Mouse (Mus musculus) liver, embryonic 14.5 days (tissue): ENCODE measurements at regions not wholly inside any gene's neighbourhood (a gene's known extent, or its start where the extent isn't known, plus 50 kb on each side); places are given as distances from the start of the nearest gene placed in this dataset.
A peak's percentile ranks its signal among the peaks of the same experiment; 100 is the strongest.

Experiments used
- ATAC-seq: fragments of 200-750 bp; cut with Nextera tagmentation; 2 replicates; pipeline ENCODE4 v1.8.0; 2017; ENCODE audit warnings: moderate number of reproducible peaks, mild to moderate bottlenecking, moderate library complexity; ENCODE audit not compliant: insufficient read depth
- DNase-seq, 3 experiments: peaks; one replicate each; pipeline ENCODE4 v3.0.0-alpha.2; 2012 to 2013; ENCODE audit warnings: low read depth in 3 of 3, low spot score in 3 of 3
- H3K27ac ChIP-seq: fragments of 300-500 bp; sonication (generic); 2 replicates; pipeline ENCODE4 v1.5.1; 2014; ENCODE audit warnings: moderate library complexity, mild to moderate bottlenecking, control low read depth, inconsistent platforms
- H3K27me3 ChIP-seq: fragments of 300-500 bp; sonication (generic); 2 replicates; pipeline ENCODE4 v1.6.1; 2014; ENCODE audit warnings: mild to moderate bottlenecking, low read length, moderate library complexity; ENCODE audit not compliant: control insufficient read depth, insufficient read depth
- H3K36me3 ChIP-seq: fragments of 300-500 bp; sonication (generic); replicated peaks from 2 replicates; pipeline ENCODE4 v1.6.1; 2014; ENCODE audit warnings: low read depth; ENCODE audit not compliant: control insufficient read depth, insufficient read depth
- H3K4me1 ChIP-seq, 2 experiments: fragments of 200-500 bp in 1 of 2; fragments of 300-500 bp in 1 of 2; sonication (generic) in 1 of 2; replicated peaks; 2 replicates each; pipeline ENCODE4 v1.6.1; 2012 to 2014; ENCODE audit warnings: antibody characterized with exemption in 1 of 2, inconsistent platforms in 1 of 2, low read length in 1 of 2; ENCODE audit not compliant: control insufficient read depth in 2 of 2, insufficient read depth in 2 of 2
- H3K4me2 ChIP-seq: fragments of 300-500 bp; sonication (generic); 2 replicates; pipeline ENCODE4 v1.6.1; 2014; ENCODE audit warnings: low read depth, mild to moderate bottlenecking, control low read depth, moderate library complexity
- H3K4me3 ChIP-seq, 2 experiments: fragments of 200-500 bp in 1 of 2; fragments of 300-500 bp in 1 of 2; sonication (generic) in 1 of 2; 2 replicates each; pipeline ENCODE4 v1.5.1; 2012 to 2014; ENCODE audit warnings: low read depth in 2 of 2, low read length in 2 of 2, mild to moderate bottlenecking in 2 of 2, control low read depth in 1 of 2, inconsistent platforms in 1 of 2, moderate library complexity in 1 of 2; ENCODE audit not compliant: insufficient read depth in 1 of 2
- H3K9ac ChIP-seq: fragments of 300-500 bp; sonication (generic); replicated peaks from 2 replicates; pipeline ENCODE4 v1.6.1; 2014; ENCODE audit warnings: mild to moderate bottlenecking, control low read depth, moderate library complexity
- H3K9me3 ChIP-seq: fragments of 300-500 bp; sonication (generic); 2 replicates; pipeline ENCODE4 v1.6.1; 2016; ENCODE audit warnings: low read length, mixed read lengths; ENCODE audit not compliant: control insufficient read depth
- CTCF ChIP-seq: IDR thresholded peaks from 2 replicates; pipeline ENCODE4 v1.5.1; 2016; ENCODE audit warnings: antibody characterized with exemption, low read depth, control low read depth
- EP300 ChIP-seq: IDR thresholded peaks from 2 replicates; pipeline ENCODE4 v1.6.1; 2016; ENCODE audit warnings: antibody characterized with exemption, low read depth
- WGBS: fragments of 180-500 bp; shearing (Covaris S2); extraction: QIAGEN DNeasy Blood & Tissue Kit; methylation state at CpG from one replicate; pipeline ENCODE4 v1.1.7; 2014; ENCODE audit not compliant: insufficient replicate concordance; 5-methylcytosine and 5-hydroxymethylcytosine counted together

DNA sequence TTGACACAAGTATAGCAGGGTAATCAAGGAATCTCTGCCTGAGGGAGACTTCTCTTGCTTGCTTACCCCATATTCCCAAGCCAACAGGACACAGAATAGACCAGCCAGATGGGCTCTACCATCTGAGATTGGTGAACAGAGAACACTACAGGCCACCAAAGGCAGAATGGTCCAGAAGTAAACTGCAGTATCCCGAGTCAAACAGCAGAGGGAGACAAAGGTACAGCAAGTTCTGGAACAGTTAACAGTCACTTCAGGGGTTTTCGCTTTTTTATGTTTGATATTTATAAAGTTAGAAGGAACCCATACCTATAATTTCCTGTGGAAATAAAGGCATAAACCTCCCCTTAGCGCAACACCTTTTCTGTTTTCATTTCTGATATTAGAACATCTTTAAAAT lies 325.5 kb upstream of the 9130204L05Rik start:
- Histone ChIP-seq H3K9ac (no peak overlapping the region), H3K27me3 (no peaks in the 10 kb centered on the region), H3K4me1 (no peaks in the 10 kb centered on the region), H3K4me2 (no peak overlapping the region), H3K27ac (no peak overlapping the region), H3K4me3 (no peak overlapping the region), H3K36me3 (no peaks in the 10 kb centered on the region), H3K9me3 (no peaks in the 10 kb centered on the region)
- 24% methylated on average over 3 of the region's 3 CpGs for WGBS
- DNase-seq (no peak), ATAC-seq (no peak)
- no peak for TF ChIP-seq EP300
- TF ChIP-seq CTCF = peak; percentile 34; the same call in 1 of the 2 replicates
